Mouse (Mus musculus) megakaryocyte, embryonic 14.5 days (primary cell): ENCODE results near the gene Rnf166.

Experiments
- FLI1 ChIP-seq: IDR thresholded peaks from 2 replicates; pipeline ENCODE4 v1.6.1; 2012; ENCODE audit warnings: low read length, inconsistent platforms, mixed read lengths
- GATA1 ChIP-seq: IDR thresholded peaks from 3 replicates; pipeline ENCODE4 v1.6.1; 2012; ENCODE audit warnings: mixed read lengths, low read length, inconsistent platforms, borderline replicate concordance

GRCm38 (mm10) chr8:122517541-122518190 lies 41.8 kb upstream of the Rnf166 start:
- TF ChIP-seq GATA1: no peak
- no peak for TF ChIP-seq FLI1
